Mouse (Mus musculus): Measurements from ENCODE around the gene Pitpnm2. TPM values are rescaled to one million over a fixed set of nuclear protein-coding genes. Genes with fewer than 3 reads are reported as not detected.

Pitpnm2 gene
- polyA plus RNA-seq, 1 experiment from 2014 or later = 11.8 TPM

DNA sequence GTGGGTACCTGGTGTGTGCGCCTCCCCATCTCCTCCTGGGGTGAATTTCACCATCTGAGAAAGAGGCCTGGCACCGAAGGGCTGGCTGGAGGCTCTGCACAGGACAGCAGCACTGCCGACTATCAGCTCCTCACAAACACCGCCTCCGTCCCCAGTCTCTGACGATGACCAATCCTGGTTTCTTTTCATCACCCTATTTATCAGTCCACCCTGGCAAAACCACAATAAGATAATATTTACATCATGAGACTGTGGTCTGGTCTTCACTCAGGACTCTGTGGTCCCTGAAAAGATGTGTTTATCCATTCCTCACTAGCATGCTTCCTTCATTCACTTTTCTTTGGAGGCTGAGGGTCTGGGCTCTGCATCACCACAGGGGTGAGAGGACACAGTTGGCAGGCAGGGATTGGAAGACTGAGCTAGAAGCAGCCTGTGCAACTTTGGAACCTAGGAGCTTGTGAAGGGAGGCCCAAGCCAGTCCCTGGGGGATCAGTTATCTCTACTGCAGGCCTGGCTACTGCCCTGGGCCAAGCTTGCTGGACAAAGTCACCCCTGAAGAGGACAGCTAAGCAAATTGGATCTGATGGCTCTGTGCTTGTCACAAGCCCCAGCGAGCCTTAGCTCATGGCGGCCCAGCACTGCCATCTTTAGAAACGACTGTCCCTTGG lies 45.3 kb downstream of the Pitpnm2 start:
- no peaks in the 10 kb centered on the region for H3K36me3 ChIP-seq (replicated peaks)
- peaks cover 25% of the 10 kb centered on the region for H3K4me1 ChIP-seq
- H3K9ac ChIP-seq = no peak overlapping the region
- no peak overlapping the region for H3K27ac ChIP-seq
- no peak overlapping the region for H3K4me3 ChIP-seq
- ATAC-seq (replicated peaks) = no peak
- no peak overlapping the region for H3K4me2 ChIP-seq
- WGBS = 88% methylated on average over 9 of the region's 9 CpGs
- no peaks in the 10 kb centered on the region for H3K9me3 ChIP-seq
- no peaks in the 10 kb centered on the region for H3K27me3 ChIP-seq (replicated peaks)

- WGBS = 89% methylated on average over 4 of the region's 4 CpGs
- ATAC-seq (replicated peaks) = no peak
- Histone ChIP-seq H3K9ac (no peak overlapping the region), H3K36me3 (replicated peaks) (no peaks in the 10 kb centered on the region), H3K27me3 (replicated peaks) (no peaks in the 10 kb centered on the region), H3K4me3 (no peak overlapping the region), H3K27ac (no peak overlapping the region), H3K4me2 (no peak overlapping the region), H3K9me3 (no peaks in the 10 kb centered on the region), H3K4me1 (peaks cover 27% of the 10 kb centered on the region)
Observed at GRCm38 (mm10) chr5:124203251-124203650, 46.3 kb downstream of the Pitpnm2 start.

DNA sequence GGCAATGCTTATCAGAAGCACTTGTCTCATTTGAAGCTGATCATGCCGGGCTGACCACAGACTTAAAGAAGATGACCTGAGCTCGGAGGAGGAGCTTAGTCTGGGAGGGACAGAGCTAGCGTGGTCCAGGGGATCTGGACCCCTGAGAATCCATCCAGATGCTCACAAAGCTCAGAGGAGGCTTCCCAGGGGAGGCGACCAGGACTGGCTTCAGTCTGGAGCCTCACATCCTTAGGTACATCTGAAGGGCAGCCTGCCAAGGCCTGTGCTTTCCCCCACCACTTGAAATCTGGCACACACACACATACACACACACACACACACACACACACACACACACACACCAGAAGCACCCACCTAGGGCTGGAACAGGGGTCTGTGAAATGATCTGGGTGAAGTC lies 47.5 kb downstream of the Pitpnm2 start:
- Histone ChIP-seq H3K36me3 (replicated peaks) (no peaks in the 10 kb centered on the region), H3K9ac (no peak overlapping the region), H3K4me2 (no peak overlapping the region), H3K4me1 (peaks cover 23% of the 10 kb centered on the region), H3K27ac (no peak overlapping the region), H3K27me3 (replicated peaks) (no peaks in the 10 kb centered on the region), H3K9me3 (no peaks in the 10 kb centered on the region), H3K4me3 (no peak overlapping the region)
- no peak for ATAC-seq (replicated peaks)
- 68% methylated on average over 4 of the region's 4 CpGs for WGBS

DNA sequence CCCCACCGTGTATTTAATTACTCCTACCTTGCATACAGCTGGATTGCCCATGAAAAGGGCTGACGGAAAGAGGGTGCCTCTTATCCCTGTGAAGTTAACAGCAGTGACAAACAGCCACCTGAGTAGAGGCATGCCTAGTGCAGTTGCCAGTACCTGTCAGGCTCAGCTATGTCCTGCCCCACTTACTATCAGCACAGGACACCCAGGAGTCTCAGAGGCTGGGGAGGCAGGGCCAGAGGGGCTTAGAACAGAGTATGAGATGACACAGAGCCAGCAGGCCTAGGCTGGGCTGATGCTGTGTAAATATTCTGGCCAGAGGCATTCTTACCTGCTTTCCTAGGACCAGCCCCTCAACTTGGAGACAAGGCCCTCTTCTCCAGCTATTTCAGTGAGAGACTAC lies 48.0 kb downstream of the Pitpnm2 start:
- Histone ChIP-seq H3K9me3 (no peaks in the 10 kb centered on the region), H3K9ac (no peak overlapping the region), H3K4me1 (peaks cover 18% of the 10 kb centered on the region), H3K27ac (no peak overlapping the region), H3K4me2 (no peak overlapping the region), H3K27me3 (replicated peaks) (no peaks in the 10 kb centered on the region), H3K36me3 (replicated peaks) (no peaks in the 10 kb centered on the region), H3K4me3 (no peak overlapping the region)
- ATAC-seq (replicated peaks) = no peak
- 82% methylated on average over 2 of the region's 2 CpGs for WGBS

DNA sequence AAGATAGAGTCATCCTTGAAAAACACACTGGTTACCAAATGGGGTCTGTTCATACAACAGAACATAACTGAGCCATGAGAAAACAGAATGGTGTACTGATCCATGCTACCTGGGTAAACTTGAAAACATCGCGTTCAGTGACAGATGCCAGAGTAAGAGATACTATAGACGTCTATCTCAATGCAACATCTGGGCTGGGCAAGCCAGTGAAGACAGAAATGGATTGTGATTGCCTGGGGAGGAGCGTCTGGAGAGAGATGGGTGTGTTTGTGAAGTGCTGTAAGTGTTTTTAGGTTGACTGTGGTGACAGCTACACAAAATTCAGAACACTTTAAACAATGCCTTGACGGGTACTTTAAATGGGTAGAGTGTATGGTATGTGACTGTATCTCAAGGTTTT lies 48.7 kb downstream of the Pitpnm2 start:
- ATAC-seq (replicated peaks) = no peak
- H3K9ac ChIP-seq = no peak overlapping the region
- no peak overlapping the region for H3K27ac ChIP-seq
- H3K4me2 ChIP-seq = no peak overlapping the region
- no peaks in the 10 kb centered on the region for H3K27me3 ChIP-seq (replicated peaks)
- no peaks in the 10 kb centered on the region for H3K9me3 ChIP-seq
- WGBS = 73% methylated on average over 5 of the region's 5 CpGs
- no peaks in the 10 kb centered on the region for H3K36me3 ChIP-seq (replicated peaks)
- no peak overlapping the region for H3K4me3 ChIP-seq
- H3K4me1 ChIP-seq = peaks cover 11% of the 10 kb centered on the region

GRCm38 (mm10) chr5:124199168-124199567 lies 50.4 kb downstream of the Pitpnm2 start:
- no peak overlapping the region for H3K9ac ChIP-seq
- no peaks in the 10 kb centered on the region for H3K36me3 ChIP-seq (replicated peaks)
- no peaks in the 10 kb centered on the region for H3K27me3 ChIP-seq (replicated peaks)
- H3K27ac ChIP-seq = no peak overlapping the region
- no peak overlapping the region for H3K4me3 ChIP-seq
- peaks cover 17% of the 10 kb centered on the region; the same call in 1 of the 2 replicates for H3K4me1 ChIP-seq
- 90% methylated on average over 5 of the region's 5 CpGs for WGBS
- no peaks in the 10 kb centered on the region for H3K9me3 ChIP-seq
- no peak overlapping the region for H3K4me2 ChIP-seq
- no peak for ATAC-seq (replicated peaks)

DNA sequence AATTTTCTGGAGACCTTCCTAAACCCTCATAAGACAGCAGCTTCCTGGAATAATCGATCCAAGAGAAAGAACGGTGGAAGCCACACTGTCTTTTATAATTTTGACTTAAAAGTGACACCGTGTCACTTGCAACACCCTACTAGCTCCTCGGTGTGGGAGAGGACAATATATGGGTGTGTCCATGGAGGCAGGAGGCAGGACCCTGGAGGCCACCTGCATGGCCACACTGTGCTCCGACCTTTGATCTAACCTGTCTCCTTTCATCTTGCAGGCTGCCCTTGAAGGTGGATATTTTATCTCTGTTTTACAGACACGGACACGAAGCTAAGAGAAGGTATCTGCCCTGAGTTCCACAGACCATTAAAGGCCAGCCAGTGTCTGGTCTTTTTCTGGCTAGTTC lies 51.1 kb downstream of the Pitpnm2 start:
- peaks cover 24% of the 10 kb centered on the region for H3K4me1 ChIP-seq
- 88% methylated on average over 7 of the region's 7 CpGs for WGBS

DNA sequence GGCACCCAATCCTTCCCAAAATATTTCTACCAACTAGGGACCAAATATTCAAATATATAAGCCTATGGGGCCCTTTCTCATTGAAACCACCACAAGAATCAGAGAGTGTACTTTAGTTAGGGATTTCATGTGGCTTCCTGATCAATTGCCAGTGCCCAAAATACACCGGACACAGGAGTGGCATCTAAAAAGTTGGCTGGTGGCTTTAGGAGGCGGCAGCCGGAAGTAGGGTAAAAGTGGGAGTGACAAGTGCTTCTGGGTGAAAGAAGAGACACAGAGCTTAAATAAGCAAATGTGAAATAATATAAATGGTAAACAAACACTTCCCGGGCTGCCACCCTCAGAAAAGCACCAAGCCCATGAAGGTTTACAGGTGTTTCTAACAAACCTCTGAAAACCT lies 53.5 kb downstream of the Pitpnm2 start:
- H3K36me3 ChIP-seq (replicated peaks) = no peaks in the 10 kb centered on the region
- H3K27ac ChIP-seq = no peak overlapping the region
- no peak overlapping the region for H3K4me2 ChIP-seq
- H3K9ac ChIP-seq = no peak overlapping the region
- no peak overlapping the region for H3K4me3 ChIP-seq
- peaks cover 40% of the 10 kb centered on the region for H3K4me1 ChIP-seq
- 94% methylated on average over 4 of the region's 4 CpGs for WGBS
- no peak for ATAC-seq (replicated peaks)
- H3K27me3 ChIP-seq (replicated peaks) = no peaks in the 10 kb centered on the region
- no peaks in the 10 kb centered on the region for H3K9me3 ChIP-seq

More for the DNA sequence above, 51.1 kb downstream of the Pitpnm2 start:
- Histone ChIP-seq H3K27me3 (replicated peaks) (no peaks in the 10 kb centered on the region), H3K9ac (no peak overlapping the region), H3K9me3 (no peaks in the 10 kb centered on the region), H3K4me2 (no peak overlapping the region), H3K27ac (no peak overlapping the region), H3K4me3 (no peak overlapping the region), H3K36me3 (replicated peaks) (no peaks in the 10 kb centered on the region)
- no peak for ATAC-seq (replicated peaks)

GRCm38 (mm10) chr5:124194386-124195084 lies 55.0 kb downstream of the Pitpnm2 start:
- Histone ChIP-seq H3K4me2 (no peak overlapping the region), H3K4me1 (peaks cover 35% of the 10 kb centered on the region), H3K9ac (no peak overlapping the region), H3K27me3 (replicated peaks) (no peaks in the 10 kb centered on the region), H3K9me3 (no peaks in the 10 kb centered on the region), H3K27ac (no peak overlapping the region), H3K36me3 (replicated peaks) (no peaks in the 10 kb centered on the region), H3K4me3 (no peak overlapping the region)
- 51% methylated on average over 11 of the region's 11 CpGs for WGBS
- ATAC-seq (replicated peaks) = no peak

DNA sequence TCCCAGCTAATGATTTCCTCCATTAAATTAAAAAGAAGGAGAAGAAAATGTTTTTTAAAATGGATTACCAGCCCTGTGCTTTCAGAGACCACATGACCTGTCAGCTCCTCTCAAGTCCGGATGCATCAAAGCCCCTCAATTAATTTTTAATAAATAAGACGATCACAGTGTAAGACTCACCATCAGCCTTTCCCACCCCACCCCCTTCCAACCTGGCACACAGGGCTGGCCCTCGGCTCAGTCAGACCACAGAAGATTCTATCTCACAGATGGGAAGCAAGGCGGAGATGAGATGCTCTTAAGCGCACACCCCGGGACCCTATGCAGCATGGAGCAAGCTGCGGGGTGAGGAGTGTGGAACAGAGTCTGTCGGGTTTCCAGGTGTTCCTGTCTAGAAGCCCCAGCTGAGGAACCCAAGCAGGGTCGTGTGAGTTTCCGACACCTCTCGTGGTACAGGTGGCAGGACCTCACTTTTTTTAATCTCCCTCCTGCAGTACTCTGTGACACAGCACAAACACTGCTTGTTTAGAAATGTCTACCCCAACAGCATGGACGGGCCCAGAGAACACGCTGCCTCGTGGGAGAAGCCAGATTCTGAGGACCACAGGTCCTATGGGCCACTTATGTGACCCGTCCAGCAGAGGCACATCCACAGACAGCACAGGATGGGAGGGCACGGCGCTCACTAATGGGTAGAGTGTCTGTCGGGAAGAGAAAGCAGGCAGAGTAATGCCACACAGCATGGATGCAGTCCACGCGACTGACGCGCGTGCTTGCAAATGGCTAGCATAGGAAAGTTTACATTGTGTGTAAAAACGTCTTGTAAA lies 56.1 kb downstream of the Pitpnm2 start:
- peak overlapping the region; percentile 5; the same call in 1 of the 2 replicates for H3K4me2 ChIP-seq
- 62% methylated on average over 24 of the region's 24 CpGs for WGBS
- peak; percentile 66 for ATAC-seq (replicated peaks)
- 0 out of 2 replicates have a peak overlapping the region, but pooled peaks have one; percentile 18 for H3K9ac ChIP-seq
- H3K4me1 ChIP-seq = peaks cover 39% of the 10 kb centered on the region
- H3K4me3 ChIP-seq = no peak overlapping the region
- H3K9me3 ChIP-seq = no peaks in the 10 kb centered on the region
- H3K36me3 ChIP-seq (replicated peaks) = no peaks in the 10 kb centered on the region
- H3K27ac ChIP-seq = peak overlapping the region; percentile 1
- no peaks in the 10 kb centered on the region for H3K27me3 ChIP-seq (replicated peaks)

DNA sequence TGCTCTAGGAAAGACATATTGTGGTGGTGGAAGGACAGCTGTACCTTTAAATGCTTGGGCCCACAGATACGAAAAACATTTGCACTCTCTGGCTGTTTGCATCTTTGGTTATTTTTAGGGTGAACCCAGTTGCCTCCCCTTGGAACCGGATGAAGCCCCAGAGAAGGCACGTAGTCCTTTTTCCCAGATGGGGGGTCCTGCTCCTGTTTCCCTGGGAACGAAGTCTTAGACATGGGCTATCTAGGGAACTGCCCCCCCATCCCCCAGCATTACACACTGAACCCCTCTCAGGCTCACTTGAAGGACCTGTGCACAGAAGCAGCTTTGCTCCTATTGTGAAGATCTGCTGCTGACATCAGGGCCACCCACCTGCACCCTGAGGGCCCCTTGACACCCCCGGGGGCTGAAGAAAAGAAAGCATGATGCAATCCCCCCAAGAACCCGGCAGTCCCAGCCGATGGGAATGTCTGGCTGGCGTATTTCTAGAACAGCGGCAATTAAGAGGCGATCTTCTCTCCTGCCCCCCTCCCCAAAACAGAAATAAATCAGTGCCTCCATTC lies 56.8 kb downstream of the Pitpnm2 start:
- Histone ChIP-seq H3K4me1 (peaks cover 45% of the 10 kb centered on the region), H3K36me3 (replicated peaks) (no peaks in the 10 kb centered on the region), H3K27me3 (replicated peaks) (no peaks in the 10 kb centered on the region), H3K9me3 (no peaks in the 10 kb centered on the region), H3K4me3 (no peak overlapping the region), H3K27ac (peak overlapping the region; percentile 1; the same call in 1 of the 2 replicates), H3K4me2 (peak overlapping the region; percentile 5; the same call in 1 of the 2 replicates), H3K9ac (no peak overlapping the region)
- 23% methylated on average over 10 of the region's 10 CpGs for WGBS
- ATAC-seq (replicated peaks) = 0 out of 2 replicates have a peak, but pooled peaks have one; percentile 27

DNA sequence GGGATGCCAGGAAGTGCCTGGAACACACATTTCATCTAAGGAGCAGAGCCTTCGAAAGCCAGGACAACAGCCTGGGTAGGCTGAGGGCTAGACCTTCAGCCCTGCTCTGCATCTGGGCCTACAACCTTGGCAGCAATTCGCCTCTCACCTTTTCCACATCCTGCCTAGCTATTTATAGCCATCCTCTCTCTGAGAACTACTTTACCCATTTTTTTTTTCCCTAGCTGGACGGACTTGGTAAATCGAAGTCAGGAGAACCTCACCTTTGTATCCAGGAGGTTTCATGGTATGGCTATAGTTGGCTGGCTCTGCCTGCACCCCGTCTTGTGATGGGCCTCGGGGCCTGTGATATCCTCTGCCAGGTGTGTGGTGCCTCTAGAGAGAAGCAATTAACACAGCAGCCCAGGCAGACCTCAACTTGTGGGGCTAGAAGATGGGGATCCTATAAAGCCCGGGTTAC lies 57.3 kb downstream of the Pitpnm2 start:
- no peak for ATAC-seq (replicated peaks)
- Histone ChIP-seq H3K4me1 (peaks cover 50% of the 10 kb centered on the region), H3K27me3 (replicated peaks) (no peaks in the 10 kb centered on the region), H3K9me3 (no peaks in the 10 kb centered on the region), H3K27ac (no peak overlapping the region), H3K36me3 (replicated peaks) (no peaks in the 10 kb centered on the region), H3K9ac (no peak overlapping the region), H3K4me3 (no peak overlapping the region), H3K4me2 (no peak overlapping the region)
- 89% methylated on average over 7 of the region's 7 CpGs for WGBS
